Comparison of ENCODE assay signal across 34 mouse cellular contexts in the genomic region with DNA sequence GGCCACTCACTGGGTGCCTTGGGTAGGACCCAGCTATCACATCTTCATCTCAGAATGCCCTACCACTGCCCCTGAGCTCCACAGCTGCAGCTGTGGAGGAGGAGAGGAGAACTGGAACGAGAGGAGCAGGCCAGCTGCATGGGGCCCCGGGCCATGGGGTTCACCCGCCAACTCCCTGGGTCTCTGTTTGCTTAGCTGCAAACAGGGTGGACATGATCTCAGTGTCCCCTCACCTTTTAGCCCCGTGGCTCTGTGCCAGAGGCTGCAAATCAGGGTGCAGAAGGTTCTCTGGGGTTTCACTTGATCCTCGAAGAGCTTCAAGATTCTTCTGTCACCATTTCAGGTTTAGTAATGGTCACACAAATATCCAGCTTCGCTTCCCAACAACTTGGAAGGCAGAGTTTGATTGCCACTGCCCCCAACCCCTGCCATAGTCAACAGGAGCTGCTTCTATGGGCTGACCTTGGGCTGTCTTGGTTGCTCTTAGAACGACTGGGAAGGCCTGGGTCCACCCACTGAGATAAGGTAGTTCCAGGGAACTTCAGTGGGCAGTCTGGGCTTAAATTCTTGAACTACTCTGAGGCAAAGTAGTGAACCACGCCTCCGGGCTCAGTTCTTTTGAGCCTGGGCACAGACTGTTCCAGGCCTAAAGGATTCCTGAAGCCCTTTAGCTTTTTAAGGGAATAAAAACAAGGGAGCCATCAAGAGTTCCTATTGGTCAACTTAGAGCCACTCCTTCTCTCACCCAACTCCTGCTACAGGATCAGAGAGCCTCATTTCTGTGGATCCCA. TPM values are rescaled to one million over a fixed set of nuclear protein-coding genes. Genes with fewer than 3 reads are reported as not detected.
A peak's percentile ranks its signal among the peaks of the same experiment; 100 is the strongest.
DNase-seq lines count a peak whose midpoint lies in the region; ATAC-seq and TF ChIP-seq lines count a peak whose summit lies in the region.
"Had no signal": no experiment of that assay in that cellular context is flagged by ENCODE, and none has a peak within 500 bp of the region (broad histone marks: within the 10 kb centered on the region; RNA-seq: fewer than 3 reads in every experiment).

No protein-coding gene starts in this region.

- peak; percentile 20 to 28 for DNase-seq in adrenal gland, adult (ENCODE audit: inconsistent age in 2 of 2, low spot score in 1 of 2)
- DNase-seq in adrenal gland, postnatal 14 days, result no peak
- DNase-seq in lung, postnatal 0 days (ENCODE audit: low spot score), result peak; percentile 30
- DNase-seq in lung, postnatal 14 days, result no peak
- DNase-seq in testis, postnatal 10 days (ENCODE audit: low spot score), result peak; percentile 72
- no peak for DNase-seq in T-cell, adult 2 months (ENCODE audit: low spot score)
- DNase-seq in cerebellum, adult 9-10 months, result no peak
- DNase-seq: adrenal gland, postnatal 10 days; cerebellum, adult 11 months; cerebellum, adult 9-11 months; gastrocnemius, postnatal 25 days; heart, postnatal 4 days; kidney, adult 18-20 months; kidney, postnatal 25 days; liver, embryonic 13.5 days; midbrain, embryonic 14.5 days had no signal

- no peak for TF ChIP-seq CTCF in lung, postnatal 0 days (IDR thresholded peaks at IDR 0.05)
- TF ChIP-seq CTCF in intestine, postnatal 0 days (IDR thresholded peaks at IDR 0.05; ENCODE audit: low read depth), result no peak

- H3K27ac ChIP-seq in lung, postnatal 0 days (ENCODE audit: low read length), result no peak overlapping the region
- H3K27ac ChIP-seq in intestine, postnatal 0 days (ENCODE audit: low read depth, low read length), result peak overlapping the region; percentile 46
- H3K27ac ChIP-seq: embryonic facial prominence, embryonic 13.5 days; forebrain, embryonic 10.5 days; forebrain, embryonic 15.5 days; hindbrain, embryonic 13.5 days; kidney, embryonic 15.5 days; left cerebral cortex, adult 2 months; limb, embryonic 12.5 days; liver, embryonic 13.5 days; lung, embryonic 15.5 days had no signal

- peak; percentile 77 for TF ChIP-seq EP300 in lung, postnatal 0 days (IDR thresholded peaks at IDR 0.05)

- WGBS in lung, postnatal 0 days, result 79% methylated on average over 9 of the region's 9 CpGs
- WGBS in intestine, postnatal 0 days, result 60% methylated on average over 9 of the region's 9 CpGs

- no peak overlapping the region for H3K9ac ChIP-seq in lung, postnatal 0 days (replicated peaks; ENCODE audit: low read depth)
- no peak overlapping the region for H3K9ac ChIP-seq in intestine, postnatal 0 days (ENCODE audit: low read depth, low read length)
- H3K9ac ChIP-seq: embryonic facial prominence, embryonic 13.5 days; forebrain, embryonic 15.5 days; heart, embryonic 12.5 days; hindbrain, embryonic 13.5 days; kidney, embryonic 15.5 days; limb, embryonic 12.5 days; liver, embryonic 13.5 days; lung, embryonic 15.5 days had no signal

- H3K9me3 ChIP-seq in lung, postnatal 0 days (ENCODE audit: low read length), result no peaks in the 10 kb centered on the region
- no peaks in the 10 kb centered on the region for H3K9me3 ChIP-seq in intestine, postnatal 0 days (ENCODE audit: control insufficient read depth)
- H3K9me3 ChIP-seq: embryonic facial prominence, embryonic 13.5 days; forebrain, embryonic 10.5 days; forebrain, embryonic 15.5 days; heart, embryonic 12.5 days; hindbrain, embryonic 13.5 days; kidney, embryonic 15.5 days; limb, embryonic 12.5 days; liver, embryonic 13.5 days; lung, embryonic 15.5 days had no signal

- no peak overlapping the region for H3K4me3 ChIP-seq in lung, postnatal 0 days (ENCODE audit: low read depth, low read length)
- H3K4me3 ChIP-seq in intestine, postnatal 0 days (ENCODE audit: low read depth, low read length), result no peak overlapping the region
- H3K4me3 ChIP-seq: embryonic facial prominence, embryonic 13.5 days; forebrain, embryonic 10.5 days; forebrain, embryonic 15.5 days; heart, embryonic 12.5 days; hindbrain, embryonic 13.5 days; kidney, embryonic 15.5 days; left cerebral cortex, adult 2 months; limb, embryonic 12.5 days; liver, embryonic 13.5 days; lung, embryonic 15.5 days had no signal

- no peaks in the 10 kb centered on the region for H3K36me3 ChIP-seq in lung, postnatal 0 days (ENCODE audit: insufficient read depth, low read length)
- 0 out of 2 replicates have a peak, but pooled peaks cover 4% of the 10 kb centered on the region for H3K36me3 ChIP-seq in intestine, postnatal 0 days (ENCODE audit: control insufficient read depth, insufficient read depth)
- H3K36me3 ChIP-seq: liver, embryonic 13.5 days had no signal

- no peaks in the 10 kb centered on the region for H3K27me3 ChIP-seq in lung, postnatal 0 days (replicated peaks; ENCODE audit: insufficient read depth, low read length)
- no peaks in the 10 kb centered on the region for H3K27me3 ChIP-seq in intestine, postnatal 0 days (replicated peaks; ENCODE audit: control insufficient read depth, insufficient read depth, low read length)
- H3K27me3 ChIP-seq: embryonic facial prominence, embryonic 13.5 days; forebrain, embryonic 15.5 days; heart, embryonic 12.5 days; hindbrain, embryonic 13.5 days; kidney, embryonic 15.5 days; limb, embryonic 12.5 days; liver, embryonic 13.5 days; lung, embryonic 15.5 days had no signal

- peak; percentile 81 for ATAC-seq in lung, postnatal 0 days
- ATAC-seq in intestine, postnatal 0 days, result peak; percentile 22; the same call in 1 of the 2 replicates
- ATAC-seq: forebrain, embryonic 15.5 days had no signal

- no peak overlapping the region for H3K4me2 ChIP-seq in lung, postnatal 0 days (replicated peaks; ENCODE audit: low read depth, low read length)
- H3K4me2 ChIP-seq in intestine, postnatal 0 days (replicated peaks; ENCODE audit: low read depth), result no peak overlapping the region; the same call in 1 of the 2 replicates
- H3K4me2 ChIP-seq: embryonic facial prominence, embryonic 13.5 days; forebrain, embryonic 15.5 days; heart, embryonic 12.5 days; hindbrain, embryonic 13.5 days; kidney, embryonic 15.5 days; limb, embryonic 12.5 days; liver, embryonic 13.5 days; lung, embryonic 15.5 days had no signal

- 0 out of 2 replicates have a peak, but pooled peaks cover 3% of the 10 kb centered on the region for H3K4me1 ChIP-seq in lung, postnatal 0 days (ENCODE audit: insufficient read depth, low read depth, low read length)
- peaks cover 10% of the 10 kb centered on the region; the same call in 1 of the 2 replicates for H3K4me1 ChIP-seq in intestine, postnatal 0 days (replicated peaks; ENCODE audit: control insufficient read depth, insufficient read depth, low read length)
- H3K4me1 ChIP-seq: embryonic facial prominence, embryonic 13.5 days; forebrain, embryonic 10.5 days; forebrain, embryonic 15.5 days; hindbrain, embryonic 13.5 days; limb, embryonic 12.5 days; lung, embryonic 15.5 days had no signal

RNA-seq across cellular contexts. Expression of a gene that starts 22.8 kb away (rescaled TPM):
- 8.8 and 11.2 TPM in 2 replicates for total RNA-seq in adrenal gland, postnatal 14 days (2021)
- 67.5 and 72.6 TPM in 2 replicates for polyA plus RNA-seq in lung, postnatal 0 days (2015; fragmentation: Nextera tagmentation; extraction: Ambion mirVana)
- polyA plus RNA-seq in intestine, postnatal 0 days (2015; fragmentation: Nextera tagmentation; extraction: Ambion mirVana), result 25.5 and 26.6 TPM in 2 replicates
- total RNA-seq: monocyte, adult 5-6 weeks had no signal

RNA-seq across cellular contexts. Expression of a gene that starts 40.4 kb away (rescaled TPM):
- total RNA-seq in adrenal gland, postnatal 14 days (2021), result 0.68 TPM in 1 of 2 replicates, not detected in the other
- 2.5 and 3.8 TPM in 2 replicates for polyA plus RNA-seq in lung, postnatal 0 days (2015; fragmentation: Nextera tagmentation; extraction: Ambion mirVana)
- polyA plus RNA-seq in intestine, postnatal 0 days (2015; fragmentation: Nextera tagmentation; extraction: Ambion mirVana), result 7,315 and 7,837 TPM in 2 replicates
- total RNA-seq: ES-E14; gastrocnemius, adult 18-20 months; gastrocnemius, postnatal 25 days; heart, adult 18-20 months; heart, postnatal 4 days; layer of hippocampus, postnatal 14 days; left cerebral cortex, adult 2 months; left cerebral cortex, postnatal 25 days; monocyte, adult 5-6 weeks had no signal
- polyA plus RNA-seq: frontal cortex, adult 2 months; heart, postnatal 0 days; limb, embryonic 12.5 days; midbrain, embryonic 14.5 days had no signal

Comparison
In these comparisons a context has a peak if more than half of its experiments do, and no peak if none do; other contexts are left out.
1. DNase-seq: peak in adrenal gland, adult (2 of 2), lung, postnatal 0 days (single experiment) and testis, postnatal 10 days (single experiment); none in adrenal gland, postnatal 14 days (single experiment), lung, postnatal 14 days (single experiment), T-cell, adult 2 months (single experiment) and cerebellum, adult 9-10 months (single experiment).
2. RNA of a gene that starts 40.4 kb away (polyA plus RNA-seq): 7,315 to 7,837 TPM in intestine, postnatal 0 days; 2.5 to 3.8 TPM in lung, postnatal 0 days; every median in the first group is over 1,000 times any median in the second.